Mouse (Mus musculus): ENCODE data around the gene Gpatch8.

Gene Gpatch8

DNA sequence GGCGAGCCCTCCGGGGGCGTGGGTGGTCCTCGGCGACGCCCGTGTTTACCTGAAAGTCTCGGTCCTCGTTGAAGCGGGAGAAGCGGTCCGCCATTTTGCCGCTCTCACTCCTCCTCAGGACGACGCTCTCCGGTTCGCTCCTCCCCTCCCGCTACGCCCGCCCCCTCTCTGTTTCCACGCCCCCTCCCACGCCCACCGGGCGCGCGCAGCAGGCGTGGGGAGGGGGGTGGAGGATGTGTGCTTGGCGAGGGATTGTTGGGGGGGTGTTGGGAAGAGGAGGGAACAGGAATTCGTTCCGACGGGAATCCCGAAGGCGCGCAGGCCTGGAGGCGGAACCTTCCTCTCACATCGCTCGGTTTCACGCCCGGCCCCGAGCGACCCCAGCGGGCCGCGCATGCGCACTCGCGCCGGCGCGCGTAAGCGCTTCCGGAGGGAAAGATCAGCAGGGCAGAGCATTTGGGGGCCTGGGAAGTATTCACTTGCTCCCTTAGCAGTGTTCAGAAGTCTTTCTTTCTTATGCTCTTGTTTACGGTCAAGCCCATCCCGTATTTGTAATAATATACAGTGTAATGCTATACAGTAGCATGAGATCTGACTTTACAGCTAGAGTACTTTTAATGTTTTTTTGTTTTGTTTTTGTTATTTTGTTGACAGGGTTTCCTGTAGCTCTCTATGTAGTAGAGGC, at the start of gene Gpatch8:
TSS of gene Gpatch8 (minus strand) at position 362 of the 685 bp plus-strand sequence.
- in situ Hi-C loops (cut with MboI; ENCODE audit: unreplicated experiment in 2 of 2) = loop anchor here in 1 of 2 experiments (10.0 kb wide), 1 partner anchor 261 kb away; the partner anchor contains the start of gene Atxn7l3

DNA sequence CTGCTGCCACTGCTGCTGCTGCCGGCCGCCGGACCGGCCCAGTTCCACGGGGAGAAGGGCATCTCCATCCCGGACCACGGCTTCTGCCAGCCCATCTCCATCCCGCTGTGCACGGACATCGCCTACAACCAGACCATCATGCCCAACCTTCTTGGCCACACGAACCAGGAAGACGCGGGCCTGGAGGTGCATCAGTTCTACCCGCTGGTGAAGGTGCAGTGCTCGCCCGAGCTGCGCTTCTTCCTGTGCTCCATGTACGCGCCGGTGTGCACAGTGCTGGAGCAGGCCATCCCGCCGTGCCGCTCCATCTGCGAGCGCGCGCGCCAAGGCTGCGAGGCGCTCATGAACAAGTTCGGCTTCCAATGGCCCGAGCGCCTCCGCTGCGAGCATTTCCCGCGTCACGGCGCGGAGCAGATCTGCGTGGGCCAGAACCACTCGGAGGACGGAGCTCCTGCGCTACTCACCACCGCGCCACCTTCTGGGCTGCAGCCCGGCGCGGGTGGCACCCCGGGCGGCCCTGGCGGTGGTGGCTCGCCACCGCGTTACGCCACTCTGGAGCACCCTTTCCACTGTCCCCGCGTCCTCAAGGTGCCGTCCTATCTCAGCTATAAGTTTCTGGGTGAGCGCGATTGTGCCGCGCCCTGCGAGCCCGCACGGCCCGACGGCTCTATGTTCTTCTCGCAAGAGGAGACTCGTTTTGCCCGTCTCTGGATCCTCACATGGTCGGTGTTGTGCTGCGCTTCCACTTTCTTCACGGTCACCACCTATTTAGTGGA, 48.8 kb upstream of the Gpatch8 start:
- in situ Hi-C loops (cut with MboI; ENCODE audit: unreplicated experiment in 2 of 2) = no loop called here

DNA sequence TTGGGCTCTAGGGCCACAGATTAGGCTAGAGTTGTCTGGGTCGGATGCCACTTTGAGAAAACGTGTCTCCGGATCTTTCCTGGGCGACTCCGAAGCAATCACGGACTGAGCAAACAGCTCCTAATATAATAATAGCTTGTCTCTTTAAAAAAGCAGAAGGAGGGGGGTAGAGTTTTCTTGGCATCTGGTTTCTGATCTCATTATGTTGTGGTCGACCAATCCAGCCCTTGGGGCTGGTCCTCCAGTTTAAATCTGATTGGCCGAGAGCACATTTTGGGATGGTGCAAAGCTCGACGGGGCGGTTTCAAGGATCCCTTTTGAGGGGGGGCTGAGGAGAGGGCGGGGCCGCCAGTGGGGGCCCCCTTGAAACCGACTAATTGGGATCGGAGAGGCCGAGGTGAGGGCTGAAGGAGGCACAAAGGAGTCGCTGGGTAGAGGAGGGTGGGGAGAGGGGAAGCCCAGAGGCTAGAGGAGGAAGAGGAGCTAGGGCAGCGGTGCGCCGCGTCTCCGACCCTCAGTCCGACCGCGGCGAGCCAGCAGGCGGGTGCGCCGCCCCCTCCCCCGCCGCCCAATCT, 47.9 kb upstream of the Gpatch8 start, which contains the start of gene Fzd2:
TSS of gene Fzd2 (plus strand) at position 387 of the 575 bp plus-strand sequence.
- in situ Hi-C loops (cut with MboI; ENCODE audit: unreplicated experiment in 2 of 2) = no loop called here

DNA sequence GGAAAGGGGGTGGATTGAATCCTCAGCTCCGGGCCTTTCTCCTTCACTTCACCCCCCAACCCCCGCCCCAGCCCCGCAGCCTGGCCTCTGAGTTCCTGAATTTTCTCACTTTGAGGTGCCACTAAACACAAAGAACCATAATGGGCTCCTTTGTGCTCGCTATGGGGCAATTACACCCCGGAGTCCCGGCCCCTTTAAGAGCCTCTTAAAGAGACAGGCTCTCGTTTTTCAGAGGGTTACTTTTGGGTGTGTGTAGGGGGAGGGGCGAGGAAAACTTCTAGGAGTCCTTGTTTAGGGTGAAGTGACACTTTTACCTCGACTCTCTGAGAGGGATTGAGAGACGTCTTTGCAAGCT, 47.3 kb upstream of the Gpatch8 start:
- in situ Hi-C loops (cut with MboI; ENCODE audit: unreplicated experiment in 2 of 2) = no loop called here

DNA sequence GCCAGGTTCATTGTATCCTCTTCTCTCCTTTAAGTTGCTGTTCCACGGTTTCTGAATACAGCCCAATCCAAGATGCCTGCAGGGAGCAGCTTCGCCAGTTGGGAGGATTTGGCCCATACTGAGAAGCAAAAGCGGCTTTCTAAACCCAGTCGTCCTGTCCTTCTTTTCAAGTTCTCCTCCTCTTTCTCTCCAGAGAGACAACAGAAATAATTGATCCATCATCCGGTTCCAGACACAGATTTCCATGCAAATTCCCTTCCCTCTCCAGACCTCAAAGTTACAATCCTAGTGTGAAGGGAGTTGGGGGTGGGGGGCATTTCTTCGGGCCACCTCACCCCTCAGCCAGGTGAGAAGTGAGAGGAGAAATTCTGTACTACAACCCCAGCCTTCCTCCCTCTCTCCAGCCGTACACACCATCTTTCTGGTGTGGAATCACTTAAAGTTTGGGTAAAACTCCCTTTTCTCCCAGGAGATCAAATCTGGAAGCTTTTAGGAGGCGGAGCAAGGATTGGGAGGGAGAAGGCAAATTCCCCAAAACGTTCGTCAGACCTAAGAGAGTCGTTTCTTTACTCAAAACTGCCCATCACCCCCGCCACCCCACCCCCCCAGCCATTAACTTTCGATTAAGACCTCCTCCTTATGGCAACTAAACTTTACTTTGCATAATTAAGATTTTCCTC, 46.8 kb upstream of the Gpatch8 start:
- in situ Hi-C loops (cut with MboI; ENCODE audit: unreplicated experiment in 2 of 2) = no loop called here

DNA sequence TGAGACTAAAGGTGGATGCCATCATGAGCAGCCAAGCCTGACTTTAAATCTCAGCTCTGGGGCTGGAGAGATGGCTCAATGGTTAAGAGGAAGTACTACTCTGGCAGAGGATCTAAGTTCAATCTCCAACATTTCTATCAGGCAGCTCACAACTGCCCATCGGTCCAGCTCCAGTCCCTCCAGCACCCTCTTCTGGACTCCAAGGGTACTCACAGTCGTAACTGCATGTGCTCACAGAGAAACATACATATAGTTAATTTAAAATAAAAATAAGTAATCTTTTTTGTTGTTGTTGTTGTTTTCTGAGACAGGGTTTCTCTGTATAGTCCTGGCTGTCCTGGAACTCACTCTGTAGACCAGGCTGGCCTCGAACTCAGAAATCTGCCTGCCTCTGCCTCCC, 43.7 kb upstream of the Gpatch8 start:
- in situ Hi-C loops (cut with MboI; ENCODE audit: unreplicated experiment in 2 of 2) = no loop called here

DNA sequence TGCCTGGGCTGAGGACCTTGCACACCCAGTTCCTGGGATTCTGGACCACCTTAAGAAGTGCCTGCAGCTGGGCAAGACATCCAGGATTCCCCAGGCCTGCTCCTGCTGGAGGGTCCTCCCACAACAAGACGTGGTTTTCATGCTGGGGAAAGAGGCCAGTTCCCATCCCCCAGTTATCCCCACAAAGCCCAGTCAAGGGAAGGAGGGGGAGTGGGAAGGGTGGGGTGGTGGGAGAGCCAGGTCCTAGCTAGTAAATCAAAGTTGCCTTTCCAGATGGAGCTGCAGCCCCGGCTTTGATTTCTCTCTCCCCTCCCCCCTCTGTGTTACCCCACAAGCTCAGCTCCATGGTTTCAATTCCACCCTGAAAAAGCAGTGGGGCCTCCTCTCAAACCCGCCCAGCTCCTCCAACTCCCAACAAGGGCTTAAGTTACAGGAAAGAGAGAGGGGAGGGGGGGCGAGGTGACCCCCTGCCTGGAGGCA, 39.2 kb upstream of the Gpatch8 start:
- in situ Hi-C loops (cut with MboI; ENCODE audit: unreplicated experiment in 2 of 2) = no loop called here

DNA sequence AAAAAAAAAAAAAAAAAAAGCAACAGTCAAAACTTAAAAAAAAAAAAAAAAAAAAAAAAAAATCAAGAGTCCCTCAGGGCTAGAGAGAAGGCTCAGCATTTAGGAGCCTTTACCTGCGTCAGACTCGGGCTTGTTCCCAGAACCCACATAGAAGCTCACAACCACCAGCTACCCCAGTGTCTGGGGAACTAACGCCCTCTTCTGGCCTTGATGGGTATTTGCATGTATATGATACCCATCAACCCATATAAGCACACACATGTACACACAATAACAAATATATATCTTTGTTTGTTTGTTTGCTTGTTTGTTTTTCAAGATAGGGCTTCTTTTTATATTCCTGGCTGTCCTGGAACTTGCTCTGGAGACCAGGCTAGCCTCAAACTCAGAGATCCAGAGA, 31.4 kb upstream of the Gpatch8 start:
- in situ Hi-C loops (cut with MboI; ENCODE audit: unreplicated experiment in 2 of 2) = no loop called here

DNA sequence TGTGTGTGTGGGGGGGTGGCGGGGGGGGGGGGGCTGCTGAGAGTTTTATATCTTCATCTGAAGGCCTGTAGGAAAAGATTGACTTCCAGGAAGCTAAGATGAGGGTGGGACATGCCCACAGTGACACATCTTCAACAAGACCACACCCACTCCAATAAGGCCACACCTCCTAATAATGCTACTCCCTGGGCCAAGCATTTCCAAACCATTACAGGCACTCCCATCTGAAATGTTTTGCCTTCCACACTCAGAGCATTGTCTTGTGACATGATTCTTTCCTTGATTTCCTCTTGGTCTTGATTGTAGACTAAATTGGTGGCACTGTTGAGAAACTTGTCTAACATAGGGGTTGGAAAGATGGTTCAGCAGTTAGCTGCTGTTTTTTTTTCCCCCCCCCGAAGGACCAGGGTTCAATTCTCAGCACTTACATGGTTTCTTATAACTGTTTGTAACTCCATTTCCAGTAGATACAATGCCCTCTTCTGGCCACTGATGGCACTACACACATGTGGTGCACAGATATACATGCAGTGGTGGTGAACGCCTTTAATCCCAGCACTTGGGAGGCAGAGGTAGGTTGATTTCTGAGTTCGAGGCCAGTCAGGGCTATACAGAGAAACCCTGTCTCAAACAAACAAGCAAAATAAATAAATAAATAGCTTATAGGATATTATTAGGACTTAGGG, 30.4 kb upstream of the Gpatch8 start:
- in situ Hi-C loops (cut with MboI; ENCODE audit: unreplicated experiment in 2 of 2) = no loop called here

DNA sequence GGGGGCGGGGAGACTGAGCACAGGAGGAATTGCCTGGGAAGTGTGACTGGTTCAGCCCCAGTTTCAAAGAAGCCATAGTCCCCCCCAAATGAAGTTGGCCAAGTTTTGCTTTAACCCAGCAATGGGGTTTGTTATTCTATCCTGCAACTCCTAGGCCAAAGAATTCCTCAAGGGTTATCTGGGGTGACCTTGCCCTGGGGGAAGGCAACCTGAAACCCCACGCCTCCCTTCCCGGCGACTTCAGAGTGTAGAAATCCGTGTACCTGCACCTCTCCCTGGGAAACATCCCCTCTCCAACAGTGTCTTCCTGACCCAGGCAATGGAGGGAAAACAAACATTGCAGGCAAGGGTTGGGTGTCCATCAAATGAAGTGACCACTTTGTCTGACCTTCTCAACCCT, 26.5 kb upstream of the Gpatch8 start:
- in situ Hi-C loops (cut with MboI; ENCODE audit: unreplicated experiment in 2 of 2) = no loop called here

DNA sequence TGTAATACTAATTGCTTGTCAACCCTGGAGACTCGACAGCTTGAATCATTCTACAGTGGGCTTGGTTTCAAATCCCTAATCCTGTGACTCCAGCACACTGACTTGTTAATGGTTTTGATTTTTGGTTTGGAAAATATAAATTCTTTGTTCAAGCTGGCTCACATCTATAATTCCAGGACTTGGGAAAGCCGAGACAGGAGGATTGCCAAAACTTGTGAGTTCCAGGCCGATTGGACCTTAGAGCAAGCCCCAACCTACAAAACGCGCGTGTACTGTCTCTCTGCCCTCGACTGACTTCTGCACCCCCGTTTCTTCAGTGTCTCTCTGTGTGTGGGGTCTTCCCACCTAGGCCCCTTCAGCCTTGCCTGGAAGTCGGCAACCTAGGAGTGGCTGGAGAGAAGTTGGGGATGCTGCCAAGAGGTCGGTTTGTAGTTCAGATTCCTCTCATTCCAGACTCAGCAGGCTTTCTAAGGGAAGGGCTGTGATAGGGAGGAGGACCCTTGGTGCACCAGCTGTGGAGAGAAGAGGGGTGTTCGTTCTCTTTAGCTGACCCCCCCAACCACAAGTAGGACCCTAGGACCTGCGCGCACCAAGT, 25.9 kb upstream of the Gpatch8 start:
- in situ Hi-C loops (cut with MboI; ENCODE audit: unreplicated experiment in 2 of 2) = no loop called here

DNA sequence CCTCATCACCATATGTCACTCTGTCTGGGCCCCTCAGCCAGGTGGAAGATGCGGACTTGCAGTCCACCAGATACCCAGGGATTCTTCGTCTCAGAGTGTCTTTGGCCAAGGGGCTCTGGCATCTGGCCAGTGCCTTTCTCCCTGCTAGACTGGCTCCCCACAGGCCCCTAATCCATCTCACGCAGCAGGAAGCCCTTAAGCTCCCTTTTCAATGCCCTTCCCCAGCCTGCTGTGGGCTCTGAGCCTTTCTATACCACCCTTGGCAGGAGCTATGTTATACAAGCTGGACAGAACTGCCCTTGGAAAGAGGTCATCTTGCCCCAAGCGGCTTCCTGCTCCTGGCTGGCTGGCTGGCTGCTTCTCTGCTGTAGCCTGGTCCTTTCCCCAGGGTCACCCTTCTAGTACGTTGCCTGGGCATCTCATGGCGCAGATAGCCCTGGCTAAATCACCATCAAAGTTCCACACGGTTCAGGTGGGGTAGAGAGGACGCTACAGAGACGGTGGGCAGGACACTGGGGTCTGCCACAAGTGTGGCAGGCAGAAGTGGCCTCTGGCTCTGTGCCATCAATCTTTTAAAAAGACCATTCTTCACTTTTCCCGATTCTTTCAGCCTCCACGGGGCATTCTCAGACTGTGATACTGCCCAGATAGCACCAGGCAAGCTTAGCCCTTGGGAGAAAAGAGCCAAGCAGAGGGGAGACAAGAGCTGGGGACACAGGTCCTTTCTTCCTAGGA, 25.3 kb upstream of the Gpatch8 start:
- in situ Hi-C loops (cut with MboI; ENCODE audit: unreplicated experiment in 2 of 2) = no loop called here

DNA sequence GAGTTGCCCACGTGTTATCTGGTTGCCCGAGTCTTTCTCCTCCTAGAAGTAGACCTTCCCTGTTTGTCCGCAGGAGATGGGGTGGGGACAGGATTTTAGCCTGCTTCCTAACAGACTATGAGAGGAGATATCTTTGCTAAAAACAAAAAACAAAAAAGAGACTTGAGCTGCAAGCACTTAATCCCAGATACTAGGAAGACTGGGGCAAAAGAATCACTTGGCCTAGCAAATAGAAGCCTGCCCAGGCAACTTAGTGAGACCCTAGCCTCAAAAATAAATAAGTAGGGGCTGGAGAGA, 23.8 kb upstream of the Gpatch8 start:
- in situ Hi-C loops (cut with MboI; ENCODE audit: unreplicated experiment in 2 of 2) = no loop called here

DNA sequence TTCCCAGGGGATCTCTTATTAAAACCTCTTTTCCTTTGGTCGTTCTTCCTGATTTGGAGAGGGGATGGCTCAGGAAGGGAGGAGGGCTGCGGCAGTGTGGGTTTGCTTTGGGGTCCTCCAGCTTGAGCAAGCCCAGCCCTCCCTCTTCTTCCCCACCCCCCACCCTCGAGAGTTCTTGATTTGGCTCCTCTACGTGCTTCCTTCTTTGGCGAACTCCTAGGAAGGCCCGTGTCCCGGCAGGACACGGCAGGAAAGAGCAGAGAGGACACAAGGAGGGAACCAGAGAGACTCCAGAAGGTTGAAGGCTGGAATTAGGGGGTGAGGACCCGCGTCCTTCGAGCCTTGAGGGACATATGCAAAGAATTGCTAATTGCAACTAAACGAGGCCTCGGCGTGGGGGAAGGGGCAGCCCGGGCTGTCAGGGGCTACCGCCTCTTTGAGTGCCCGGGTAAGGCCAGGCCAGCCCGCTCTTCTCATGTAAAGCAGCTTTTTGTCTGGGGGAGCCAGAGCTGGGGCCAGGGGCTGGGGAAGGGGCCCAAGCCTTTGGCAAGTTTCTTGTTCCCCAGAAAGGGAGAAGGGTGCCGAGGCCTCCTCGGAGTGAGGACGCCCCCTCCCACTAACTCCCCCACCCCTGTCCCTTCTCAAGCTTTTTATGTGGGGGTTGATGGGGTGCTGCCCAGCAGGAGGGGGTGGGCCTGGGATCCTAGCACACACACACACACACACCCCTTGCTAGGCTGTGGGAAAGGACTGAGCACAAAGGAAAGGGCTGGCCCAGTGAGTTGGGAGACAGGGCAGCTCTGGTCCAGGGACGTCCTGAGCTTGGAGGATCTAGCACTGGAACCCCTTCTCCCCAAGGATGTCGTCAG, 23.2 kb upstream of the Gpatch8 start, which contains the start of gene Gm11627:
TSS of gene Gm11627 (minus strand) at position 297 of the 869 bp plus-strand sequence.
- in situ Hi-C loops (cut with MboI; ENCODE audit: unreplicated experiment in 2 of 2) = loop anchor here in 1 of 2 experiments (5.0 kb wide), 2 partner anchors 73 to 92 kb away; no protein-coding TSS in a partner anchor

DNA sequence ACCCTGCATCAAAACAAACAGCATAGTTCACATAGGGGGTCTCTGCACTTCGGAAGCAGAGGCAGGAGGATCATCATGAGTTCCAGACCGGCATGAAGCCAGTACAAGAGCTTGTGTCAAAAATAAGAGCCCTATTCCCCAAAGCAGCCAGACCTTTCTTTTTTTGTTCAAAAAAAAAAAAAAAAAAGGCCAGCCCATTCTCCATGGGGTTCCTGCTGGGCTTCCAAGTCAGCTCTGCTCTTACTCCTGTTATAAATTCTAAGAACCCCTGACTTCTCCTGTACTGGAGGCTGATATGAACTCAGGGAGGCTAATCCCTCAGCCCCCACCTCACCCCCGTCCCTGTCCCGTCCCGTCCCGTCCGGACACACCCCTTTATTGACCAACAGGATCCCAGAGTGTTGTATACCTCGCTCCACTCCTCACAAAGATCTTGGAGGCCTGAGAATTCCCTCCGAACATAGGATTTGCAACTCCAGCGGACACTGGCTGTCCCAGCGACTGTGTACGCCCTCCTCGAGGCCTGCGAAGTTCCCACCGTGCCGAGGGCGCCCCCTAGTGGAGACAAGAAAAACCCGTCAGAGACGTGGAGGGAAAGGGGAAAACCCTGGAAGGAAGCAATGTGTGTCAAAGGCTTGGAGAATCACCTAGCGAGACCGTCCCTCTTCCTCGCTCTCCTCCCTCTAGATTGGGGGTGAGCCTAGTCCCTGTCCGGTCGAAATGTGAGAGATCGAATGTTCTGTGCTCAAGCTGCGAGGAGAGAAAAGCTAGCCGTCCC, 22.3 kb upstream of the Gpatch8 start:
- in situ Hi-C loops (cut with MboI; ENCODE audit: unreplicated experiment in 2 of 2) = loop anchor here in 1 of 2 experiments (5.0 kb wide), 2 partner anchors 74 to 91 kb away; no protein-coding TSS in a partner anchor

DNA sequence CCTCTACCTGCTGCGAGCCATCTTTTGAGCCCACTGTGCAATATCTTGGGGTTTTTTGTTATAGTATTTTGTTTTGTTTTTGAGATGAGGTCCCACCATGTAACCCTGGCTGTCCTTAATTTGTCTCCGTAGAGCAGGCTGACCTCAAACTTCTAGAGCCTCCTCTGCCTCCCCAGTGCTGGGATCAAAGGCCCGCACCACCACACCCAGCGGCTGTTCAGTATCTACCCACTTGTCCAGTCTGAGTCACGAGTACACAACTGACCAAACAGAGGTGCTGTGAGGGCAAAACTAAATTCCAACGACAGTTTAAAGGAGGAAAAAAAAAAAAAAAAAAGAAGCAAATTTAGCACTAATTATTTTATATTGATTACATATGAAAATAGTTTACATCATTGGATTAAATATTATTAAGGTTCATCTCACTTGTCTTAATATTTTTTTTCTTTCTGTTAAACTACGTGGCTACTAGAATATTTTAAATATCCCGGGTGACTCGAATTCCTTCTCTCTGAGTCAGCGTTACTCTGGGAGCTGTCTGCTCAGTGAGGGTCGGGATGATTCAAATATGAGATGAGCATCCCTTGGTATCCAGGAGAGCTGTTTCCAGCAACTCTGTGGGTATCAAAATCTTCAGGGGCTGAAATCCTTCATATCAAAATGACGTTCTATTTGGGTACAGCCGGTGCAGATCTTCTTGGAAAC, 20.0 kb upstream of the Gpatch8 start:
- in situ Hi-C loops (cut with MboI; ENCODE audit: unreplicated experiment in 2 of 2) = loop anchor here in 1 of 2 experiments (5.0 kb wide), 2 partner anchors 76 to 89 kb away; no protein-coding TSS in a partner anchor

DNA sequence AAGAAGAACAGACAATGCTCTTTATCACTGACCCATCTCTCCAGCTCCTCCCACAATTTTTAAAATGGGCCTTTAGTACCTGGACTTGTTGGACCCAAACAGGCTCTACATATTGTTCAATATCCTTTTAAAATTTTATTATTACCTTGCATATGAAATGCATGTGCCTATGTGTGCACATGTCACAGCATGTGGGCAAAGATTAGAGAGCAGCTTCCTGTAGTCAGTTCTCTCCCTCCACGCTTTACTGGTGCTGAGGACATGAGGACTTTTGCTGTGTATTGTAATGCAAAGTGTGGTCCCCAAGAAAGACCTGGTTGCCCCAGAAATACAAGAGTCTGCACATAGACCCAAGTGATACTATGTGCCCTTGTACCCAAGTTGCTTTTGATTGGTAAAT, 18.8 kb upstream of the Gpatch8 start:
- in situ Hi-C loops (cut with MboI; ENCODE audit: unreplicated experiment in 2 of 2) = loop anchor here in 1 of 2 experiments (5.0 kb wide), 2 partner anchors 77 to 88 kb away; no protein-coding TSS in a partner anchor

Measured in v-Abl transformed pro-B cells (cell line).